Mouse (Mus musculus) bone marrow, adult 2 months (tissue): ENCODE data around the gene Rsl1. TPM values are rescaled to one million over a fixed set of nuclear protein-coding genes. Genes with fewer than 3 reads are reported as not detected.

Experiments
- H3K27ac ChIP-seq: fragments of 200-500 bp; 2 replicates; pipeline ENCODE4 v1.5.1; 2012; ENCODE audit warnings: low read depth, mild to moderate bottlenecking, control low read depth, inconsistent platforms, low read length; ENCODE audit not compliant: control insufficient read depth, poor library complexity, insufficient read depth
- H3K4me1 ChIP-seq: fragments of 200-500 bp; 2 replicates; pipeline ENCODE4 v1.6.1; 2011; ENCODE audit warnings: low read length; ENCODE audit not compliant: control insufficient read depth, insufficient read depth
- H3K4me3 ChIP-seq: fragments of 200-500 bp; replicated peaks from 2 replicates; pipeline ENCODE3; 2011; ENCODE audit warnings: mild to moderate bottlenecking, low read depth, low read length, control low read depth; ENCODE audit not compliant: control insufficient read depth
- CTCF ChIP-seq: fragments of 200-500 bp; IDR thresholded peaks from 2 replicates; pipeline ENCODE4 v1.5.1; 2011; ENCODE audit warnings: low read length, control low read depth; ENCODE audit not compliant: control insufficient read depth, insufficient read depth
- POLR2A ChIP-seq: fragments of 200-500 bp; IDR thresholded peaks from 2 replicates; pipeline ENCODE4 v1.6.1; 2011; ENCODE audit warnings: low read depth, mild to moderate bottlenecking, control low read depth, low read length, borderline replicate concordance; ENCODE audit not compliant: control insufficient read depth
- WGBS: fragments of 180-500 bp; shearing (Covaris S2); methylation state at CpG from one replicate; pipeline ENCODE4 v1.1.7; 2018; 5-methylcytosine and 5-hydroxymethylcytosine counted together
- polyA plus RNA-seq: library from polyadenylated mRNA; stranded (reverse); fragments of >200 nt; gene quantifications from 2 replicates; pipeline ENCODE4 v1.2.4, GENCODE M21; 2011; ENCODE audit warnings: low replicate concordance; ENCODE audit not compliant: missing spikeins, insufficient read depth, insufficient read length

Gene Rsl1
- polyA plus RNA-seq, 1 experiment = 3.2 TPM

- Histone ChIP-seq H3K4me3 (no peak overlapping the region), H3K4me1 (no peaks in the 10 kb centered on the region), H3K27ac (no peak overlapping the region)
- 49% methylated on average over 4 of the region's 4 CpGs for WGBS
- TF ChIP-seq CTCF (no peak), POLR2A (no peak)
These were observed 41.1 kb downstream of the Rsl1 start for GRCm38 (mm10) chr13:67214015-67214607.

Other genes starting within 250 kb of the Rsl1 start
- gene Zfp712, start 112.0 kb upstream of the Rsl1 start, polyA plus RNA-seq = 0.42 and 0.49 TPM in 2 replicates
- not detected in 2 replicates for gene Zfp708, start 75.2 kb upstream of the Rsl1 start, polyA plus RNA-seq
- 0.81 TPM in 1 of 2 replicates, not detected in the other for gene Gm28557, start 64.6 kb upstream of the Rsl1 start, polyA plus RNA-seq
- gene Rslcan18, start 56.9 kb upstream of the Rsl1 start, polyA plus RNA-seq = 0.47 and 0.79 TPM in 2 replicates
- gene Zfp759, start 51.5 kb upstream of the Rsl1 start, polyA plus RNA-seq = 0.57 TPM in 1 of 2 replicates, not detected in the other
- gene Zfp455, start 21.3 kb downstream of the Rsl1 start, polyA plus RNA-seq = 0.75 TPM in 1 of 2 replicates, not detected in the other
- 0.70 and 0.97 TPM in 2 replicates for gene Zfp458, start 105.3 kb downstream of the Rsl1 start, polyA plus RNA-seq
- gene Zfp457, start 133.3 kb downstream of the Rsl1 start, polyA plus RNA-seq = 3.0 TPM in 1 of 2 replicates, not detected in the other
- gene Zfp595, start 159.4 kb downstream of the Rsl1 start, polyA plus RNA-seq = 1.7 and 2.1 TPM in 2 replicates
- gene Gm28044, start 187.4 kb downstream of the Rsl1 start, polyA plus RNA-seq = not detected in 2 replicates
- 0.90 and 2.1 TPM in 2 replicates for gene Zfp953, start 187.4 kb downstream of the Rsl1 start, polyA plus RNA-seq
- not detected in 2 replicates for gene Gm28041, start 202.6 kb downstream of the Rsl1 start, polyA plus RNA-seq
- gene Zfp456, start 202.6 kb downstream of the Rsl1 start, polyA plus RNA-seq = 1.9 and 2.4 TPM in 2 replicates
- 3.2 and 13.3 TPM in 2 replicates for gene Zfp429, start 226.6 kb downstream of the Rsl1 start, polyA plus RNA-seq
- 0.50 and 3.4 TPM in 2 replicates for gene Zfp459, start 248.2 kb downstream of the Rsl1 start, polyA plus RNA-seq